Mouse (Mus musculus) kidney, adult 2 months (tissue): ENCODE measurements around the gene Rapgef1.

Source experiments
- CTCF ChIP-seq: fragments of 200-500 bp; conservative IDR thresholded peaks from 2 replicates; pipeline ENCODE4 v1.5.1; 2011; ENCODE audit warnings: low read depth, mild to moderate bottlenecking, control low read depth, low read length, moderate library complexity, mixed read lengths; ENCODE audit not compliant: insufficient read depth, insufficient read length
- POLR2A ChIP-seq: fragments of 200-500 bp; IDR thresholded peaks from one replicate; pipeline ENCODE4 v1.6.1; 2011; ENCODE audit warnings: low read depth, low read length, control low read depth

GRCm38 (mm10) chr2:29718581-29718980 is 99.1 kb downstream of the Rapgef1 start:
- TF ChIP-seq CTCF = no peak
- TF ChIP-seq POLR2A = no peak
